ENCODE assay signal across 10 mouse cellular contexts in genomic region chr10:70442156-70442555, GRCm38 (mm10). TPM values are rescaled to one million over a fixed set of nuclear protein-coding genes. Genes with fewer than 3 reads are reported as not detected.
DNase-seq lines count a peak whose midpoint lies in the region; ATAC-seq lines count a peak whose summit lies in the region.
"Had no signal": no experiment of that assay in that cellular context is flagged by ENCODE, and none has a peak within 500 bp of the region (broad histone marks: within the 10 kb centered on the region; RNA-seq: fewer than 3 reads in every experiment).

No protein-coding gene starts in this region.

- no peak for ATAC-seq in kidney, embryonic 16.5 days (ENCODE audit: low FRiP score, low TSS enrichment)
- no peak for ATAC-seq in forebrain, embryonic 14.5 days
- no peak for ATAC-seq in hindbrain, embryonic 16.5 days
- ATAC-seq in neural tube, embryonic 13.5 days (ENCODE audit: low read depth) = no peak
- ATAC-seq in frontal cortex, adult (ENCODE audit: low TSS enrichment) = no peak

- 90% methylated on average over 2 of the region's 2 CpGs for whole genome bisulfite sequencing in kidney, embryonic 16.5 days
- WGBS in forebrain, embryonic 14.5 days = 84% methylated on average over 2 of the region's 2 CpGs
- WGBS in hindbrain, embryonic 16.5 days = 87% methylated on average over 2 of the region's 2 CpGs
- 90% methylated on average over 2 of the region's 2 CpGs for WGBS in neural tube, embryonic 13.5 days

- no peaks in the 10 kb centered on the region for H3K27me3 ChIP-seq in kidney, embryonic 16.5 days (ENCODE audit: insufficient read depth, low read length)
- no peaks in the 10 kb centered on the region for H3K27me3 ChIP-seq in forebrain, embryonic 14.5 days (replicated peaks; ENCODE audit: control insufficient read depth, insufficient read depth, low read length)
- no peaks in the 10 kb centered on the region for H3K27me3 ChIP-seq in hindbrain, embryonic 16.5 days (replicated peaks; ENCODE audit: control insufficient read depth, insufficient read depth, low read length)
- no peaks in the 10 kb centered on the region for H3K27me3 ChIP-seq in neural tube, embryonic 13.5 days

- DNase-seq in kidney, adult 11 months = no peak
- no peak for DNase-seq in forebrain, embryonic 14.5 days (ENCODE audit: low spot score)
- DNase-seq in left cerebral cortex, adult 18-20 months (ENCODE audit: low spot score in 2 of 2) = no peak
- DNase-seq: gastrocnemius, postnatal 25 days; spleen, adult 18-20 months had no signal

- peak overlapping the region; percentile 97 for H3K4me2 ChIP-seq in kidney, embryonic 16.5 days (replicated peaks; ENCODE audit: low read depth, low read length)
- peak overlapping the region; percentile 77 for H3K4me2 ChIP-seq in forebrain, embryonic 14.5 days (ENCODE audit: low read length)
- peak overlapping the region; percentile 65 for H3K4me2 ChIP-seq in hindbrain, embryonic 16.5 days (ENCODE audit: low read length)
- peak overlapping the region; percentile 73 for H3K4me2 ChIP-seq in neural tube, embryonic 13.5 days
- H3K4me2 ChIP-seq: liver, embryonic 15.5 days had no signal

- peaks cover 10% of the 10 kb centered on the region for H3K4me1 ChIP-seq in kidney, embryonic 16.5 days (ENCODE audit: insufficient read depth, low read length)
- peaks cover 22% of the 10 kb centered on the region for H3K4me1 ChIP-seq in forebrain, embryonic 14.5 days (ENCODE audit: control insufficient read depth, insufficient read depth, low read length)
- peaks cover 29% of the 10 kb centered on the region for H3K4me1 ChIP-seq in hindbrain, embryonic 16.5 days (ENCODE audit: control insufficient read depth, insufficient read depth, low read depth, low read length)
- peaks cover 38% of the 10 kb centered on the region for H3K4me1 ChIP-seq in neural tube, embryonic 13.5 days (replicated peaks)
- H3K4me1 ChIP-seq: liver, embryonic 15.5 days had no signal

- H3K9me3 ChIP-seq in kidney, embryonic 16.5 days (ENCODE audit: low read length) = no peaks in the 10 kb centered on the region
- no peaks in the 10 kb centered on the region for H3K9me3 ChIP-seq in forebrain, embryonic 14.5 days (replicated peaks; ENCODE audit: control insufficient read depth, low read length)
- H3K9me3 ChIP-seq in hindbrain, embryonic 16.5 days (ENCODE audit: control insufficient read depth, low read length) = no peaks in the 10 kb centered on the region
- H3K9me3 ChIP-seq in neural tube, embryonic 13.5 days = no peaks in the 10 kb centered on the region
- H3K9me3 ChIP-seq: liver, embryonic 15.5 days had no signal

- H3K9ac ChIP-seq in kidney, embryonic 16.5 days (replicated peaks; ENCODE audit: low read length) = no peak overlapping the region
- peak overlapping the region; percentile 86; the same call in 1 of the 2 replicates for H3K9ac ChIP-seq in forebrain, embryonic 14.5 days (ENCODE audit: low read length)
- H3K9ac ChIP-seq in hindbrain, embryonic 16.5 days (ENCODE audit: low read depth, low read length) = peak overlapping the region; percentile 45; the same call in 1 of the 2 replicates
- H3K9ac ChIP-seq in neural tube, embryonic 13.5 days = peak overlapping the region; percentile 87
- H3K9ac ChIP-seq: liver, embryonic 15.5 days had no signal

- H3K27ac ChIP-seq in kidney, embryonic 16.5 days (ENCODE audit: low read length) = no peak overlapping the region
- H3K27ac ChIP-seq in forebrain, embryonic 14.5 days (ENCODE audit: low read depth, low read length) = no peak overlapping the region
- H3K27ac ChIP-seq in hindbrain, embryonic 16.5 days (ENCODE audit: low read depth, low read length) = no peak overlapping the region
- no peak overlapping the region for H3K27ac ChIP-seq in neural tube, embryonic 13.5 days (replicated peaks)
- H3K27ac ChIP-seq: liver, embryonic 15.5 days had no signal

- H3K4me3 ChIP-seq in kidney, embryonic 16.5 days (ENCODE audit: low read length) = no peak overlapping the region
- H3K4me3 ChIP-seq in forebrain, embryonic 14.5 days (ENCODE audit: low read depth, low read length) = peak overlapping the region; percentile 64
- peak overlapping the region; percentile 64 for H3K4me3 ChIP-seq in hindbrain, embryonic 16.5 days (ENCODE audit: low read length)
- peak overlapping the region; percentile 66 for H3K4me3 ChIP-seq in neural tube, embryonic 13.5 days
- H3K4me3 ChIP-seq: liver, embryonic 15.5 days had no signal

- no peaks in the 10 kb centered on the region for H3K36me3 ChIP-seq in kidney, embryonic 16.5 days (ENCODE audit: insufficient read depth, low read length)
- no peaks in the 10 kb centered on the region for H3K36me3 ChIP-seq in forebrain, embryonic 14.5 days (ENCODE audit: control insufficient read depth, insufficient read depth, low read length)
- H3K36me3 ChIP-seq in hindbrain, embryonic 16.5 days (ENCODE audit: control insufficient read depth, insufficient read depth, low read length) = no peaks in the 10 kb centered on the region
- peaks cover 1% of the 10 kb centered on the region; the same call in 1 of the 2 replicates for H3K36me3 ChIP-seq in neural tube, embryonic 13.5 days
- H3K36me3 ChIP-seq: liver, embryonic 15.5 days had no signal

RNA-seq across cellular contexts. Expression of gene Fam13c, which starts 1.9 kb away (rescaled TPM):
- 6.6 and 6.7 TPM in 2 replicates for polyA plus RNA-seq in kidney, embryonic 16.5 days (2015; fragmentation: Nextera tagmentation; extraction: Ambion mirVana)
- polyA plus RNA-seq in forebrain, embryonic 14.5 days (2014; fragmentation: Nextera tagmentation; extraction: Ambion mirVana) = 20.8 and 25.3 TPM in 2 replicates
- 24.7 and 25.5 TPM in 2 replicates for polyA plus RNA-seq in hindbrain, embryonic 16.5 days (2015; fragmentation: Nextera tagmentation; extraction: Ambion mirVana)
- 17.8 and 20.2 TPM in 2 replicates for polyA plus RNA-seq in neural tube, embryonic 13.5 days (2015; fragmentation: Nextera tagmentation; extraction: Ambion mirVana)
- 10 to 100 TPM; 68.1 to 71.9 TPM for total RNA-seq in left cerebral cortex, adult 18-20 months (2021)
